Mouse (Mus musculus): ENCODE results near the gene Fbxl2.

Gene Fbxl2

DNA sequence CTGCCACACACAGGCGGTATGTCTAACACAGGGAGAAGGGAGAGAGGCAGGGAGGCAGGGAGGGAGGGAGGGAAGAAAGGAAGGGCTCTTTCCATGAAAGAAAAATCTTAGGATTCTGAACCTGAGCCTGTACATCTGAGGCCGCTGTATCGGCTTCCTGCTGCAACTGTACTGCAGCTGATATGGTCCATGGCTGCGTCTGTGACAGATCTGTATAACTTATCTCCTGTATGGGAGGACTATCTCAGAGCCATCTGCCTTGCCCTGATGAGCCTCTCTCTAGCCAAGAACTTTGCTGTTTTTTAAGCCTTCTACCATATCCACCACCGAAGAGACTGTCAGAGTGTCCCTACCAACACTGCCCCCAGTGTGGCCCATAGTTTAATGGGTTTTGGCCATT is 130.2 kb downstream of the Fbxl2 start:
- DNase-seq (ENCODE audit: low spot score), result no peak
